Mouse (Mus musculus) erythroblast, embryonic 14.5 days (primary cell): ENCODE data around the gene Olfr1393. TPM values are rescaled to one million over a fixed set of nuclear protein-coding genes. Genes with fewer than 3 reads are reported as not detected.

ENCODE experiments used
- H3K27me3 ChIP-seq: 2 replicates; pipeline ENCODE4 v1.6.1; 2012; ENCODE audit warnings: inconsistent platforms; ENCODE audit not compliant: control insufficient read depth
- H3K36me3 ChIP-seq: 2 replicates; pipeline ENCODE4 v1.6.1; 2012; ENCODE audit warnings: mild to moderate bottlenecking, inconsistent platforms; ENCODE audit not compliant: control insufficient read depth
- H3K4me1 ChIP-seq: 2 replicates; pipeline ENCODE4 v1.6.1; 2012; ENCODE audit warnings: inconsistent platforms; ENCODE audit not compliant: control insufficient read depth
- H3K4me3 ChIP-seq: replicated peaks from 2 replicates; pipeline ENCODE3; 2012; ENCODE audit warnings: moderate library complexity, mild to moderate bottlenecking, inconsistent platforms
- H3K9me3 ChIP-seq: 2 replicates; pipeline ENCODE4 v1.6.1; 2012; ENCODE audit warnings: low read length, inconsistent platforms, mixed read lengths; ENCODE audit not compliant: control insufficient read depth
- GATA1 ChIP-seq: IDR thresholded peaks from 2 replicates; pipeline ENCODE4 v1.6.1; 2012; ENCODE audit warnings: low read length, inconsistent platforms, mixed read lengths
- TAL1 ChIP-seq: IDR thresholded peaks from 3 replicates; pipeline ENCODE4 v1.6.1; 2012; ENCODE audit warnings: low read length, inconsistent platforms, mixed read lengths
- polyA plus RNA-seq: library from polyadenylated mRNA; stranded (reverse); fragments of >175 nt; gene quantifications from 2 replicates; pipeline ENCODE4 v1.2.3, GENCODE M21; 2012

The Olfr1393 gene
- polyA plus RNA-seq, 1 experiment = not detected

- no peaks in the 10 kb centered on the region for H3K27me3 ChIP-seq
- TF ChIP-seq TAL1 = no peak
- TF ChIP-seq GATA1 = no peak
- H3K9me3 ChIP-seq = no peaks in the 10 kb centered on the region
- peaks cover 6% of the 10 kb centered on the region for H3K36me3 ChIP-seq
- peak within 1 kb of the TSS; percentile 71 for H3K4me3 ChIP-seq
- H3K4me1 ChIP-seq = peaks cover 76% of the 10 kb centered on the region
Measured at GRCm38 (mm10) chr11:49243727-49244594, 34.1 kb upstream of the Olfr1393 start, which contains the start of gene Mgat1. Mgat1 (plus strand) TSS chr11:49244191.

GRCm38 (mm10) chr11:49244595-49244930 lies 33.5 kb upstream of the Olfr1393 start:
- TF ChIP-seq TAL1 = no peak
- no peak for TF ChIP-seq GATA1
- Histone ChIP-seq H3K9me3 (no peaks in the 10 kb centered on the region), H3K4me3 (peak overlapping the region; percentile 71), H3K4me1 (peaks cover 82% of the 10 kb centered on the region), H3K36me3 (peaks cover 10% of the 10 kb centered on the region), H3K27me3 (no peaks in the 10 kb centered on the region)

GRCm38 (mm10) chr11:49245176-49245575 lies 32.9 kb upstream of the Olfr1393 start:
- Histone ChIP-seq H3K36me3 (peaks cover 10% of the 10 kb centered on the region), H3K9me3 (no peaks in the 10 kb centered on the region), H3K27me3 (no peaks in the 10 kb centered on the region), H3K4me1 (peaks cover 84% of the 10 kb centered on the region), H3K4me3 (peak overlapping the region; percentile 71)
- TF ChIP-seq GATA1 (no peak), TAL1 (no peak)

- Histone ChIP-seq H3K9me3 (no peaks in the 10 kb centered on the region), H3K36me3 (peaks cover 10% of the 10 kb centered on the region), H3K4me1 (peaks cover 91% of the 10 kb centered on the region), H3K4me3 (peak overlapping the region; percentile 71), H3K27me3 (no peaks in the 10 kb centered on the region)
- TF ChIP-seq TAL1 = no peak
Measured at GRCm38 (mm10) chr11:49245634-49246415, 32.3 kb upstream of the Olfr1393 start.

- Histone ChIP-seq H3K4me3 (no peak overlapping the region), H3K4me1 (peaks cover 93% of the 10 kb centered on the region), H3K9me3 (no peaks in the 10 kb centered on the region)
Measured at GRCm38 (mm10) chr11:49246523-49246922, 31.6 kb upstream of the Olfr1393 start.

GRCm38 (mm10) chr11:49247255-49247654 lies 30.8 kb upstream of the Olfr1393 start:
- H3K9me3 ChIP-seq = no peaks in the 10 kb centered on the region
- TF ChIP-seq TAL1 = no peak
- TF ChIP-seq GATA1 = no peak
- peak overlapping the region; percentile 16 for H3K4me3 ChIP-seq
- H3K36me3 ChIP-seq = peaks cover 19% of the 10 kb centered on the region
- peaks cover 96% of the 10 kb centered on the region for H3K4me1 ChIP-seq
- H3K27me3 ChIP-seq = no peaks in the 10 kb centered on the region

More at GRCm38 (mm10) chr11:49246523-49246922, 31.6 kb upstream of the Olfr1393 start:
- peaks cover 13% of the 10 kb centered on the region for H3K36me3 ChIP-seq
- H3K27me3 ChIP-seq = no peaks in the 10 kb centered on the region
- TF ChIP-seq GATA1 (no peak), TAL1 (no peak)

GRCm38 (mm10) chr11:49248226-49248973 lies 29.7 kb upstream of the Olfr1393 start:
- Histone ChIP-seq H3K4me3 (no peak overlapping the region), H3K9me3 (no peaks in the 10 kb centered on the region), H3K27me3 (no peaks in the 10 kb centered on the region), H3K4me1 (peaks cover 95% of the 10 kb centered on the region), H3K36me3 (peaks cover 31% of the 10 kb centered on the region)
- TF ChIP-seq GATA1 = no peak
- TF ChIP-seq TAL1 = no peak

- Histone ChIP-seq H3K27me3 (no peaks in the 10 kb centered on the region), H3K4me3 (peak overlapping the region; percentile 80), H3K4me1 (peaks cover 99% of the 10 kb centered on the region), H3K36me3 (peaks cover 38% of the 10 kb centered on the region), H3K9me3 (no peaks in the 10 kb centered on the region)
- TF ChIP-seq GATA1 = no peak
- TF ChIP-seq TAL1 = no peak
Measured at GRCm38 (mm10) chr11:49248974-49249700, 29.0 kb upstream of the Olfr1393 start.
